Mouse (Mus musculus): Measurements from ENCODE around the gene Atp6v0a1. TPM values are rescaled to one million over a fixed set of nuclear protein-coding genes. Genes with fewer than 3 reads are reported as not detected.
A peak's percentile ranks its signal among the peaks of the same experiment; 100 is the strongest.

Gene Atp6v0a1
- 87.7 and 108 TPM in 2 replicates for total RNA-seq (2017)

DNA sequence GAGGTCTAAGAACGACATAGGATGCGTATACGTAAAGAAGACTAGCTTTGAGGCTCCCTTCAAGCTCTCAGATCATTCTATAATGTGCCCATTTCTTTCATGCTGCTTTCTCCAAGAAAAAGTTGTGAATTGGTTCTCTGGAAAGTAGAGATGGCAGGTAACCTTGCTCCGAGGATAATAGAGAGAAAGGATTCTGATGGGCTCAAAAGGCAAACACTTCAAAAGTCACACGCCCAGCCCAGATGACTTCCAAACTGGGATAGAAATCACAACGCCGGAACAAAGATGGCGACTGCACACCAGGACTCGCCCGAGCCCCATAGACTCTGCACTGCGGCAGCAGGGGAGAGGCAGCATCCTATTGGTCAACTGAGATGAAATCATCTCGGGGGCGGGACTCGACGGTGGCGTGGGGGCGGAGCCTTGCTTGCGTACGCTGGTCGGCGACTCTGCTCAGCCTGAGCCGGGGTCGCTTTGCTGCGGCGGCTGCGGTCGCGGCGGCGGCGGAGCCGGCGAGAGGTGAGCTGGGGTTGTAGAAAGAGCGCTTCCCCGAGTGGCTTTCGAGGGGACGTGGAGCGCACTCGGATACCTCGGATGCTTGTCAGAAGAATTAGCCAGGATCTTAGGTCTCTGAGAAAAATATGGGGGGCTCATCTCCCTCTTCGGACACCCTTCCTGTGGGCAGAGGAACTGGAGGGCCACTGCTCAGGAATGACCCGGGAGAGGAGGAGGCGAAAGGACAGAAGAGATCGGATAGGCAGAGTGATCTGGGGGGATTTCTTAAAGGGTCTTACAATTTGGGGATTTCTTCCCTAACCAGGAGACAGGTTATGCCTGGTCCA lies at the start of gene Atp6v0a1:
TSS of gene Atp6v0a1 (plus strand) at position 407 of the 842 bp plus-strand sequence.
- peak; percentile 97 for ATAC-seq (ENCODE audit: extremely low read depth, insufficient number of reproducible peaks, low FRiP score, poor library complexity, severe bottlenecking)

GRCm38 (mm10) chr11:100959464-100959810 lies 49.8 kb upstream of the Atp6v0a1 start:
- peak; percentile 31; the same call in 1 of the 2 replicates for ATAC-seq (ENCODE audit: extremely low read depth, insufficient number of reproducible peaks, low FRiP score, poor library complexity, severe bottlenecking)

GRCm38 (mm10) chr11:100959826-100960225 lies 49.4 kb upstream of the Atp6v0a1 start:
- no peak for ATAC-seq (ENCODE audit: extremely low read depth, insufficient number of reproducible peaks, low FRiP score, poor library complexity, severe bottlenecking)

GRCm38 (mm10) chr11:100960540-100960939 lies 48.7 kb upstream of the Atp6v0a1 start:
- ATAC-seq (ENCODE audit: extremely low read depth, insufficient number of reproducible peaks, low FRiP score, poor library complexity, severe bottlenecking) = no peak

GRCm38 (mm10) chr11:100962371-100962911 lies 46.8 kb upstream of the Atp6v0a1 start:
- no peak for ATAC-seq (ENCODE audit: extremely low read depth, insufficient number of reproducible peaks, low FRiP score, poor library complexity, severe bottlenecking)

- ATAC-seq (ENCODE audit: extremely low read depth, insufficient number of reproducible peaks, low FRiP score, poor library complexity, severe bottlenecking) = no peak
Observed at GRCm38 (mm10) chr11:100963647-100964046, 45.6 kb upstream of the Atp6v0a1 start.

- no peak for ATAC-seq (ENCODE audit: extremely low read depth, insufficient number of reproducible peaks, low FRiP score, poor library complexity, severe bottlenecking)
Observed at GRCm38 (mm10) chr11:100964180-100964579, 45.1 kb upstream of the Atp6v0a1 start.

GRCm38 (mm10) chr11:100964901-100965542 lies 44.2 kb upstream of the Atp6v0a1 start:
- no peak for ATAC-seq (ENCODE audit: extremely low read depth, insufficient number of reproducible peaks, low FRiP score, poor library complexity, severe bottlenecking)

DNA sequence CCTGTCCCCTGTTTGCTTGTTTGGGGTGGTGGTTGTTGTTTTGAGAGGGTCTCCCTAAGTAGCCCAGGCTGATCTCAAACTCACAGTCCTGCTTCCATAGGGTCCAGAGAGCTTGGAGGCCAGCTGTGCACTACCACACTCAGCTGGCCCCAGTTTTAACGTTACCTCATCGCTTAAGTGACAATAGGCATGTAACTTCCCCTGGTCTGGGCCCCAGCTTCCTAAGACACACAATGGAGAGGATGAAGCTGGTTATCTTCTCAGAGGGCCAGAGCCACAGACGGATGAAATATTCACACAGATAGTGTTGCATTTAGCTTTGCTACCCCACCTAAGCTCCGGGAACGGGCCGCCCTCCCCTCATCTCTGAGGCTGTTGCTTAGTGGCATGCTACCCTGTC lies 43.5 kb upstream of the Atp6v0a1 start:
- ATAC-seq (ENCODE audit: extremely low read depth, insufficient number of reproducible peaks, low FRiP score, poor library complexity, severe bottlenecking) = no peak

DNA sequence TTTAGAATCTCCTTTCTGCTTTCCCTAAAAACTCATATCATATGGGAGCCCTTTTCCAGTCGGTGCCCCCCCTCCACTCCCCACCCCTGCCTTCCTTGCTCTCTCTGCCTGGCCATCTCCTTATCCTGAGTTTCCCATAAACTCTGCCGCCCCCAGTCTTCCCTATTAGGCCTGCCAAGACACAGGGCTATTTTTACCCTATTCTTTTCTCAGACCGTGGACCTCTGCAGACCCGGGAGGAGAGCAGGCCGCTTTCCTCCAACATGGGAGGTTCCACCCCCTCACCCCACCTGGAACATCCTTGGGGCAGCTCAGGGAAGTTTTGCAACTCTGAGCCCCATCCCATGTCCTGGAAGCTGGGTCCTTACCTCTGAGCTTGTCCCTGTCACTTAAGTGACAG lies 41.9 kb upstream of the Atp6v0a1 start:
- ATAC-seq (ENCODE audit: extremely low read depth, insufficient number of reproducible peaks, low FRiP score, poor library complexity, severe bottlenecking) = no peak

DNA sequence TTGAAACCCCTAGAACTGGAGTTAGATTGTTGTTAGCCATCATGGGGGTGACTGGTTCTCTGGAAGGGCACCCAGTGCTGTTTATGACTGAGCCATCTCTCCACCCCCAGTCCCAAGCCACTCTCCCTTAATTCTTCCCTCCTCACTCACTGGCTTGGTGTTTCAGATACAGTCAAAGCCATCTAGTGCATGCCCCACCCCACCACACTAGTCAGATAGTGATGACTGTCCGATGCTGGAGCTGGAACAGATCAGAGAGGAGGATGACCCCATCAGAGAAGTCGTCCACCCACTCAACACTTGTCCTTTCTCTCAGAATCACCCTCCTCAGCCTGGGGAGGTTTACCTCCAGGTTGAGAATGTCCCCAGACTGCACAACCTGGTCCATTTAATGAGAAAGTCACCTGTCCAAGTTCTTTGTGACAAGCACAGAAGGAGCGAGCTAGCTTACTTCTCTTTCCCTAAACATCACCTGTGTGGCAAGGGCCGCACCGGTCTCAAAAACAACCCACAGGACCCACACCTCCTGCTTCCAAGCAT lies 41.3 kb upstream of the Atp6v0a1 start:
- no peak for ATAC-seq (ENCODE audit: extremely low read depth, insufficient number of reproducible peaks, low FRiP score, poor library complexity, severe bottlenecking)

- no peak for ATAC-seq (ENCODE audit: extremely low read depth, insufficient number of reproducible peaks, low FRiP score, poor library complexity, severe bottlenecking)
Observed at GRCm38 (mm10) chr11:100968501-100968900, 40.8 kb upstream of the Atp6v0a1 start.

DNA sequence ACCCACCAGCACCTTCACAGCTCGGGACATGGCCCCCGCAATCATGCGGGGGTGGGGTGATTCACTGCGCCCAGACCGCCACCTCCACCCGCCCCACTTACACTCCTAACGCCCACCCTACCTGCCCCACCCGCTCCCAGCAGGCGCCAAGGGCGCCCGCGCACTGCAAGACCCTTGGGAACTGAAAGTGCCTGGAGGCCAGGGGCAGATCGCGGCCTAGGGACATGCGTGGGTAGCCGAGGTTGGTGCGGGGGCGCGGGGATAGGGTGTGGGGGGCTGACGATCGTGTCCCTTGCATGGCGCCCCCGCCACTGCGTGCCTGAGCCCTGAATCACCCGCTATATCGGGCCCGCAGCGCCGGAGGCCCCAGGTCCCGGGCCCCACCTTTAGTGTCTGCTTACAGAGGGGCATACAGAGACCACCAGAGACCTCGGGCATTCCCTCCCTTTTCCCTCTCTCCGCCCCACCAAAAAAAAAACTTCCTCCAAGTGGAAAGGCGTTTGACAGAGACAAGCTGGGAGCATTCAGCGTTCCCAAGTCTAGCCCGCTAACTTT lies 40.0 kb upstream of the Atp6v0a1 start:
- ATAC-seq (ENCODE audit: extremely low read depth, insufficient number of reproducible peaks, low FRiP score, poor library complexity, severe bottlenecking) = no peak

DNA sequence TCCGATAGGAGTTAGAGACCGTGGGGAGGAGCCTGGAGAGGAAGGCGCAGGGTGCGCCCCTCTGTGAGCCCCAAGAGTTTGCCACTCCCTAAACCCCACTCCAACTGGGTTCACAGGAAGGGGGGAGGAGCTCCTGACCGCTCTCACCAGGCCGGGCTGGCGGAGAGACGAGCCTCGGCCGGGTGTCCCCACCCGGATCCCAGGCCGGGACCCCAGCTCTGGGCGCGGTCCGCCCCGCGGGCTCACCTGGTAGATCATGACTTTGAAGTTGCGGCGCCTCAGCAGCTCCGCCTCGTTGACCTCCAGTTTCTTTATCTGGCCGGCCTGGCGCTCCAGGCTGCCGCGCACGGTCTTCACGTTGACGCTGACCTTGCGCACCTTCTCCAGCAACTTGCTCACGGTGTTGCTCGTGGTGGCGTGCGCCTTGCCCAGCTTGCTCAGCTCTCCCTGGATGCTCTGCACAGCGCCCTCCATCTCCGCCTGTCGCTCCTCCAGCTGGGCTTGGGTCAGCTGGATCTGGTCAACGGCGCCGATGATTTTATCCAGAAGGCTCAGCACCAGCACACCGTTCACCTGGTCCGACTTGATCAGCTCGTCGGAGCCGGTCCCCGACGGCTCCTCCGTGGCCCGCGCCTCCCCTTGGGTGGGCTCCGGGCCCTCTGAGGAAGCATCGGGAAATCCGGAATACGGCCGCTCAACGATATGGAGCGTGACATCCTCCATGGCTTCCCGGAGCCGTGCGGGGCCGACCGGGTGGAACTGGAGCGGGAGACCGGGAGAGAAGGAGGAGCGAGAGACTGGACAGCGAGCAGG lies 39.3 kb upstream of the Atp6v0a1 start:
- ATAC-seq (ENCODE audit: extremely low read depth, insufficient number of reproducible peaks, low FRiP score, poor library complexity, severe bottlenecking) = no peak

DNA sequence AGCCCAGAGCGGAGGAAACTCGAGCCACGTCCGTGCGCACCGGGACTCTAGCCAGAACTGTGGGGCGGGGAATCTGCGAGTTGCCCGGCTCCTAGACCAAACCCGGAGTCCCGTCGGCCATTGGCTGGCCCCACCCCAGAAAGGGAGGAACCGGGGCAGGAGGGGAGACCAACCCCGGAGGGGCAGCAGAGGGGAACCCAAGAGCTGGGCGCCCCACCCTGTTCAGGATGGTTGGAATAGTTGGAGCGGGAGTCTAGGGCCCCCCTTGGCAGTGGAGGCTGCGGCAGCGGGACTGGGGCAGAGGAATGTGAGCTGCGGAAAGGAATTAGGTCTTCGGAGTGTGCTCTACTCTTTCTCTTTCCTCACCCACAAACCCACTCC lies 38.7 kb upstream of the Atp6v0a1 start, which contains the start of gene Cavin1:
TSS of gene Cavin1 (minus strand) at position 331 of the 381 bp plus-strand sequence.
- peak; percentile 18; the same call in 1 of the 2 replicates for ATAC-seq (ENCODE audit: extremely low read depth, insufficient number of reproducible peaks, low FRiP score, poor library complexity, severe bottlenecking)

DNA sequence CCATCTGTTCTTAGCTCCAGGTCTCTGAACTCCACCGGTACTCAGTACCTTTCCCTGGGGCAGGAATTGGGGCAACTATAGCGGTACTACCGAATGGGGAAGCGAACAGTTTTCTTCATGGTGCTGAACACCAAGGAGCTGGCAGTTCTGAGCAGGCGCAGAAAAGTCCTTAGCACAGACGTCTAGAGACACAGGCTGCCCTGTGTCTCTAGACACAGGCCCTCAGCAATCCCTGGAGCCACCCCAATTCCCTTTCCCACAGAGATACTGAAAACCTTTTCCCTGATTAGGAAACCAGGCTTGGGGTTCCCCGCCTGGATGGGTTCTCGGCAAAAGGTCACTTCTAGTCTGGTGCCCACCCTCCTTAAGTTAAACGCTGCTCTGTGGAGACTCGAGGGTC lies 37.8 kb upstream of the Atp6v0a1 start:
- no peak for ATAC-seq (ENCODE audit: extremely low read depth, insufficient number of reproducible peaks, low FRiP score, poor library complexity, severe bottlenecking)

DNA sequence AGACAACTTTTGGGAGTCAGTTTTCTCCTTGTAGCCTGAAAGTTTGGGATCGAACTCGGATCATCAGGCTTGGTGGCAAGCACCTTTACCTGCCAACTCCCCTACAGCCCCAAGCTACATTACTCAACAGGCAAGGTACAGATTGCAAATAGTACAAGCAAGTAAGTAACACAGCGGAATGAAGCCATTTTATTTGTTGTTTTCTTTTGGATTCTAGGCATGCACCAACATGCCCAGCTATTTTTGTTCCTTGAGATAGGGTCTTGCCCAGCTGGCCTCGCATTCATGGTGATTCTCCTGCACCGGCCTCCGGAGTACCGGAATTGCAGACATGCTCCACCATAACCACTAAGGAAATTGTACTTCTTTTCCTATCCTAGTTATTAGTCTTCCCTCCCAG lies 36.0 kb upstream of the Atp6v0a1 start:
- no peak for ATAC-seq (ENCODE audit: extremely low read depth, insufficient number of reproducible peaks, low FRiP score, poor library complexity, severe bottlenecking)

DNA sequence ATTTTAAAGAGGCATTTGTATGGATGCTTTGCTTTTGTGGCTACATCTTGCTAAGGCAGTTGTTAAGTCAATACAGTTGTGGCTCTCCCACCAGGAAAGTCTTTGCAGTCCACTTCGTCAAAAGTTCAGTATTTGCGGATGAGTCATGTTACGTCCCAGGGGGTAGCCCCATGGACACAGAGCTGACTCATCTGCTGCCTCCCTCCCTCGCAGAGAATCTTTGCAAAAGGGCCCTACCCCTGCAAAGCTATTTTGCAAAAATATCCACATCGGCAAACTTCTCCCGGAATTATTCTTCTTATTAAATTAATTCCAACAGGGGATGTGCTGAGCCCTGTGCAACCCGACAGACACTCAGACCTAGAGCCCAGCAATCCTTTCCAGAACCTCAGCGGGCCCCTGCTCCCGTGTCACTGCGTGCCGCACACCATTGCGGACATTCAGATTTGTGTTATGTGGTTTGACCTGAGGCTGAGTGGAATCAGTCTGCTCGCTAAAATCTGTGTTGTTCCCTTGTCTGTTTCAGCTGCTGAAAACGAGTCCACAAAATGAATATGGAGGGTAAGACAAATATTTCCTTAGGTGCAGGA lies 34.8 kb upstream of the Atp6v0a1 start:
- no peak for ATAC-seq (ENCODE audit: extremely low read depth, insufficient number of reproducible peaks, low FRiP score, poor library complexity, severe bottlenecking)
